ENCODE assay signal across 8 mouse cellular contexts in genomic region chr3:68494296-68495095, GRCm38 (mm10).
DNase-seq lines count a peak whose midpoint lies in the region; ATAC-seq lines count a peak whose summit lies in the region.

No protein-coding gene starts in this region.

- peak; percentile 38 to 53 for DNase-seq in layer of hippocampus, postnatal 10 days (ENCODE audit: low spot score in 2 of 2)
- no peak for DNase-seq in layer of hippocampus, adult 9-10 months (ENCODE audit: low spot score)
- DNase-seq in NIH3T3 (ENCODE audit: low read depth), result peak; percentile 63
- DNase-seq in embryo, embryonic 11 days, result peak; percentile 65
- peak; percentile 22 for DNase-seq in heart, adult 8-10 months (ENCODE audit: low spot score)
- peak; percentile 56 for DNase-seq in kidney, postnatal 10 days
- DNase-seq in urinary bladder, postnatal 25 days (ENCODE audit: low spot score), result peak; percentile 29

- ATAC-seq in megakaryocyte progenitor cell, adult 5-6 weeks (replicated peaks; ENCODE audit: poor library complexity), result 0 out of 2 replicates have a peak, but pooled peaks have one; percentile 1
